Comparison of ENCODE assay signal across 24 mouse cellular contexts in genomic region chr16:34752977-34753376, GRCm38 (mm10). TPM values are rescaled to one million over a fixed set of nuclear protein-coding genes. Genes with fewer than 3 reads are reported as not detected.
DNase-seq lines count a peak whose midpoint lies in the region; ATAC-seq and TF ChIP-seq lines count a peak whose summit lies in the region.
"Had no signal": no experiment of that assay in that cellular context is flagged by ENCODE, and none has a peak within 500 bp of the region (broad histone marks: within the 10 kb centered on the region; RNA-seq: fewer than 3 reads in every experiment).

No protein-coding gene starts in this region.

- no peaks in the 10 kb centered on the region for H3K9me3 ChIP-seq in MEL (replicated peaks; ENCODE audit: insufficient read depth, low read length)
- no peaks in the 10 kb centered on the region for H3K9me3 ChIP-seq in liver, embryonic 14.5 days (ENCODE audit: control insufficient read depth, low read length)
- H3K9me3 ChIP-seq in forebrain, embryonic 14.5 days (replicated peaks; ENCODE audit: control insufficient read depth, low read length) = no peaks in the 10 kb centered on the region
- H3K9me3 ChIP-seq: forebrain, embryonic 15.5 days; heart, embryonic 10.5 days; intestine, embryonic 15.5 days; limb, embryonic 10.5 days; liver, embryonic 13.5 days had no signal

- H3K9ac ChIP-seq in MEL (ENCODE audit: control insufficient read depth, low read depth, low read length, poor library complexity, severe bottlenecking) = no peak overlapping the region
- H3K9ac ChIP-seq in liver, embryonic 14.5 days (replicated peaks) = no peak overlapping the region
- H3K9ac ChIP-seq in forebrain, embryonic 14.5 days (ENCODE audit: low read length) = no peak overlapping the region
- H3K9ac ChIP-seq: forebrain, embryonic 15.5 days; intestine, embryonic 15.5 days; liver, embryonic 13.5 days had no signal

- WGBS in liver, embryonic 14.5 days (ENCODE audit: insufficient replicate concordance) = 31% methylated on average over 3 of the region's 3 CpGs
- 85% methylated on average over 3 of the region's 3 CpGs for WGBS in forebrain, embryonic 14.5 days

- no peak for TF ChIP-seq EP300 in MEL (IDR thresholded peaks at IDR 0.05; ENCODE audit: low read depth in 1 of 2, low read length in 2 of 2)
- no peak for TF ChIP-seq EP300 in liver, embryonic 14.5 days (IDR thresholded peaks at IDR 0.05; ENCODE audit: low read depth)

- TF ChIP-seq CTCF in MEL (IDR thresholded peaks at IDR 0.05 in 2 of 3, conservative IDR thresholded peaks at IDR 0.05 in 1 of 3; ENCODE audit: control insufficient read depth in 1 of 3, insufficient read depth in 1 of 3, low read depth in 2 of 3, low read length in 3 of 3, poor library complexity in 1 of 3, severe bottlenecking in 1 of 3) = no peak
- no peak for TF ChIP-seq CTCF in liver, embryonic 14.5 days (IDR thresholded peaks at IDR 0.05; ENCODE audit: low read depth)

- no peaks in the 10 kb centered on the region for H3K36me3 ChIP-seq in MEL (ENCODE audit: control insufficient read depth in 1 of 2, insufficient read depth in 2 of 2, low read length in 2 of 2)
- no peaks in the 10 kb centered on the region for H3K36me3 ChIP-seq in liver, embryonic 14.5 days (replicated peaks; ENCODE audit: control insufficient read depth, insufficient read depth, low read depth)
- H3K36me3 ChIP-seq in myocyte (ENCODE audit: control insufficient read depth, insufficient read depth) = no peaks in the 10 kb centered on the region
- no peaks in the 10 kb centered on the region for H3K36me3 ChIP-seq in forebrain, embryonic 14.5 days (ENCODE audit: control insufficient read depth, insufficient read depth, low read length)
- H3K36me3 ChIP-seq: forebrain, embryonic 15.5 days; heart, embryonic 10.5 days; intestine, embryonic 15.5 days; limb, embryonic 10.5 days; liver, embryonic 13.5 days had no signal

- H3K4me1 ChIP-seq in MEL (ENCODE audit: control insufficient read depth in 1 of 2, insufficient read depth in 2 of 2, low read length in 2 of 2) = no peaks in the 10 kb centered on the region
- H3K4me1 ChIP-seq in liver, embryonic 14.5 days (replicated peaks; ENCODE audit: control insufficient read depth in 2 of 2, insufficient read depth in 2 of 2, low read length in 1 of 2) = peaks cover 0 to 3% of the 10 kb centered on the region in 2 experiments; a peak in 2 of 4 replicates
- H3K4me1 ChIP-seq in forebrain, embryonic 14.5 days (ENCODE audit: control insufficient read depth, insufficient read depth, low read length) = no peaks in the 10 kb centered on the region
- H3K4me1 ChIP-seq: intestine, embryonic 15.5 days; liver, embryonic 13.5 days had no signal

- TF ChIP-seq POLR2A in MEL (IDR thresholded peaks at IDR 0.05; ENCODE audit: control insufficient read depth in 1 of 2, insufficient read depth in 1 of 2, low read depth in 1 of 2, low read length in 2 of 2, poor library complexity in 1 of 2) (no peak), myocyte (IDR thresholded peaks at IDR 0.05; ENCODE audit: insufficient read length, low read depth) (no peak)

- H3K4me3 ChIP-seq in MEL (ENCODE audit: control insufficient read depth in 1 of 2, insufficient read depth in 1 of 2, low read depth in 2 of 2, low read length in 2 of 2) (no peak overlapping the region), myocyte (no peak overlapping the region)
- no peak overlapping the region for H3K4me3 ChIP-seq in liver, embryonic 14.5 days (ENCODE audit: insufficient read depth in 1 of 2, low read depth in 2 of 2, low read length in 2 of 2)
- no peak overlapping the region for H3K4me3 ChIP-seq in forebrain, embryonic 14.5 days (ENCODE audit: low read depth, low read length)
- H3K4me3 ChIP-seq: forebrain, embryonic 15.5 days; heart, embryonic 10.5 days; intestine, embryonic 15.5 days; left cerebral cortex, adult 2 months; limb, embryonic 10.5 days; liver, embryonic 13.5 days had no signal

- no peaks in the 10 kb centered on the region for H3K27me3 ChIP-seq in MEL (ENCODE audit: control insufficient read depth in 1 of 2, insufficient read depth in 2 of 2, low read length in 2 of 2)
- H3K27me3 ChIP-seq in liver, embryonic 14.5 days (ENCODE audit: control insufficient read depth, insufficient read depth, low read length) = no peaks in the 10 kb centered on the region
- no peaks in the 10 kb centered on the region for H3K27me3 ChIP-seq in myocyte (ENCODE audit: control insufficient read depth, insufficient read depth, insufficient read length)
- H3K27me3 ChIP-seq in forebrain, embryonic 14.5 days (replicated peaks; ENCODE audit: control insufficient read depth, insufficient read depth, low read length) = no peaks in the 10 kb centered on the region
- H3K27me3 ChIP-seq: forebrain, embryonic 15.5 days; intestine, embryonic 15.5 days; Patski had no signal

- ATAC-seq in liver, embryonic 14.5 days (ENCODE audit: insufficient read depth) = no peak
- ATAC-seq in forebrain, embryonic 14.5 days = no peak
- ATAC-seq: CD4-positive, CD25-positive, alpha-beta regulatory T cell, adult 4 months; forebrain, embryonic 15.5 days; hindbrain, embryonic 16.5 days; intestine, embryonic 15.5 days; Patski had no signal

- TF ChIP-seq RAD21 in MEL (IDR thresholded peaks at IDR 0.05; ENCODE audit: low read depth, low read length) = no peak

- H3ac ChIP-seq in myocyte (ENCODE audit: control insufficient read depth, insufficient read length) = no peak overlapping the region

- no peak overlapping the region for H3K27ac ChIP-seq in MEL (ENCODE audit: control insufficient read depth, low read depth, low read length)
- H3K27ac ChIP-seq in liver, embryonic 14.5 days = no peak overlapping the region
- no peak overlapping the region for H3K27ac ChIP-seq in forebrain, embryonic 14.5 days (ENCODE audit: low read depth, low read length)
- H3K27ac ChIP-seq: forebrain, embryonic 15.5 days; heart, embryonic 10.5 days; intestine, embryonic 15.5 days; left cerebral cortex, adult 2 months; limb, embryonic 10.5 days; liver, embryonic 13.5 days had no signal

- H3K79me2 ChIP-seq in MEL (ENCODE audit: control insufficient read depth, insufficient read depth, low read length, poor library complexity) (no peaks in the 10 kb centered on the region), myocyte (ENCODE audit: control insufficient read depth, insufficient read depth) (no peaks in the 10 kb centered on the region)

- H3K4me2 ChIP-seq in liver, embryonic 14.5 days (ENCODE audit: low read depth) = no peak overlapping the region
- H3K4me2 ChIP-seq in myocyte (ENCODE audit: low read depth) = no peak overlapping the region
- H3K4me2 ChIP-seq in forebrain, embryonic 14.5 days (ENCODE audit: low read length) = no peak overlapping the region
- H3K4me2 ChIP-seq: forebrain, embryonic 15.5 days; intestine, embryonic 15.5 days; liver, embryonic 13.5 days had no signal

- DNase-seq in 416B (ENCODE audit: low read depth) (peak; percentile 89), MEL (ENCODE audit: low read depth, low spot score) (peak; percentile 4)
- DNase-seq in liver, embryonic 14.5 days (ENCODE audit: low read depth in 3 of 3, low spot score in 3 of 3) = peak in 2 of 3 experiments; percentile 4 to 9
- no peak for DNase-seq in spleen, postnatal 10 days (ENCODE audit: low spot score in 2 of 2)
- DNase-seq in forebrain, embryonic 14.5 days (ENCODE audit: low spot score) = no peak
- DNase-seq in right cerebral cortex, postnatal 25 days = no peak
- DNase-seq: adrenal gland, adult 2 months; cerebellum, adult 11 months; cerebellum, postnatal 10 days; heart, postnatal 4 days; kidney, adult 8-10 months; kidney, postnatal 10 days; liver, embryonic 13.5 days; midbrain, embryonic 14.5 days; right cerebral cortex, adult 18-20 months had no signal

TF ChIP-seq in MEL, 35 proteins besides CTCF, POLR2A, EP300 and RAD21 (continues in another document):
- TF ChIP-seq GATA1 (IDR thresholded peaks at IDR 0.05; ENCODE audit: low read depth, low read length) = no peak
- no peak for TF ChIP-seq MYC (IDR thresholded peaks at IDR 0.05; ENCODE audit: low read depth, low read length)
- TF ChIP-seq MAFK (IDR thresholded peaks at IDR 0.05; ENCODE audit: borderline replicate concordance, low read depth, low read length) = no peak
- TF ChIP-seq MAX (IDR thresholded peaks at IDR 0.05; ENCODE audit: low read length) = no peak
- TF ChIP-seq GABPA (IDR thresholded peaks at IDR 0.05; ENCODE audit: low read depth, low read length) = no peak
- TF ChIP-seq TAL1 (IDR thresholded peaks at IDR 0.05; ENCODE audit: low read length) = no peak
- TF ChIP-seq BHLHE40 (IDR thresholded peaks at IDR 0.05; ENCODE audit: borderline replicate concordance, low read depth, low read length) = no peak
- TF ChIP-seq TBP (IDR thresholded peaks at IDR 0.05; ENCODE audit: low read depth, low read length) = no peak
- TF ChIP-seq USF1 (IDR thresholded peaks at IDR 0.05; ENCODE audit: low read depth, low read length) = no peak
- TF ChIP-seq NRF1 (IDR thresholded peaks at IDR 0.05; ENCODE audit: insufficient read depth, low read depth, low read length, poor library complexity, severe bottlenecking) = no peak
- no peak for TF ChIP-seq NELFE (IDR thresholded peaks at IDR 0.05; ENCODE audit: low read depth, low read length)

TF ChIP-seq in myocyte, 11 proteins besides CTCF, POLR2A, EP300 and RAD21:
- TF ChIP-seq MAX (IDR thresholded peaks at IDR 0.05; ENCODE audit: low read depth) = no peak
- TF ChIP-seq POLR2AphosphoS2 (IDR thresholded peaks at IDR 0.05; ENCODE audit: insufficient read length, low read depth) = no peak
- no peak for TF ChIP-seq SRF (IDR thresholded peaks at IDR 0.05; ENCODE audit: control insufficient read depth, insufficient read length, low read depth)
- no peak for TF ChIP-seq TCF12 (IDR thresholded peaks at IDR 0.05; ENCODE audit: insufficient read depth, poor library complexity, severe bottlenecking)
- peak; percentile 67 for TF ChIP-seq CEBPB (IDR thresholded peaks at IDR 0.05; ENCODE audit: insufficient read depth, poor library complexity, severe bottlenecking)
- TF ChIP-seq TCF3 (IDR thresholded peaks at IDR 0.05; ENCODE audit: insufficient read length, low read depth) = no peak
- no peak for TF ChIP-seq MYOG (IDR thresholded peaks at IDR 0.05; ENCODE audit: control insufficient read depth in 1 of 3, insufficient read depth in 1 of 3, insufficient read length in 2 of 3, low read depth in 2 of 3)
- no peak for TF ChIP-seq MYOD1 (IDR thresholded peaks at IDR 0.05; ENCODE audit: control insufficient read depth in 1 of 3, insufficient read length in 2 of 3, low read depth in 2 of 3)
TF ChIP-seq in myocyte: peak in this region for 1.

RNA-seq across cellular contexts. Expression of gene Mylk, which starts 8.0 kb away (rescaled TPM):
- not detected in 2 replicates for total RNA-seq in MEL (2012; rRNA removed)
- polyA plus RNA-seq in MEL (2012; ENCODE audit: insufficient read depth in 1 of 2, insufficient read length in 2 of 2, low read depth in 1 of 2, low replicate concordance in 2 of 2, missing spikeins in 1 of 2) (not detected), myocyte (2012; fragmentation: generic; extraction: Trizol) (2.1 TPM)
- polyA plus RNA-seq in liver, embryonic 14.5 days (2012; rRNA removed) = 3.8 and 5.4 TPM in 2 replicates
- polyA plus RNA-seq in liver, embryonic 14.5 days (2014; fragmentation: Nextera tagmentation; extraction: Ambion mirVana) = 4.4 and 5.6 TPM in 2 replicates
- 4.2 and 4.6 TPM in 2 replicates for polyA plus RNA-seq in forebrain, embryonic 14.5 days (2014; fragmentation: Nextera tagmentation; extraction: Ambion mirVana)
- polyA plus RNA-seq: CD4-positive, CD25-positive, alpha-beta regulatory T cell, adult 4 months had no signal

Comparison
In these comparisons a context has a peak if more than half of its experiments do, and no peak if none do; other contexts are left out.
1. DNase-seq: peak in 416B (single experiment), MEL (single experiment) and liver, embryonic 14.5 days (2 of 3); none in spleen, postnatal 10 days (0 of 2), forebrain, embryonic 14.5 days (single experiment) and right cerebral cortex, postnatal 25 days (single experiment).